Mouse (Mus musculus): Measurements from ENCODE around the gene Clk1. TPM values are rescaled to one million over a fixed set of nuclear protein-coding genes. Genes with fewer than 3 reads are reported as not detected.

The Clk1 gene
- polyA plus RNA-seq, 1 experiment from 2014 or later = 179 TPM

- ATAC-seq (ENCODE audit: insufficient read depth) = peak; percentile 66
These were observed 987 bp downstream of the Clk1 start for GRCm38 (mm10) chr1:58422879-58423278.

GRCm38 (mm10) chr1:58420961-58421360 lies 2.9 kb downstream of the Clk1 start:
- H3K9ac ChIP-seq = no peak overlapping the region
- ATAC-seq (ENCODE audit: insufficient read depth) (no peak), DNase-seq (no peak)
- peak overlapping the region; percentile 83; the same call in 1 of the 2 replicates for H3K4me2 ChIP-seq
- peaks cover 9% of the 10 kb centered on the region; the same call in 1 of the 2 replicates for H3K4me1 ChIP-seq (ENCODE audit: insufficient read depth)
- WGBS = 44% methylated on average over 7 of the region's 7 CpGs
- H3K4me3 ChIP-seq (ENCODE audit: low read depth, low read length) = peak overlapping the region; percentile 100; the same call in 1 of the 2 replicates
- H3K9me3 ChIP-seq (ENCODE audit: low read depth, low read length) = no peaks in the 10 kb centered on the region
- no peak for TF ChIP-seq CTCF (IDR thresholded peaks at IDR 0.05; ENCODE audit: low read depth)
- H3K27ac ChIP-seq (ENCODE audit: low read depth) = no peak overlapping the region
- no peaks in the 10 kb centered on the region for H3K27me3 ChIP-seq (ENCODE audit: insufficient read depth, low read length)
- peaks cover 55% of the 10 kb centered on the region for H3K36me3 ChIP-seq (ENCODE audit: insufficient read depth)

More at GRCm38 (mm10) chr1:58422879-58423278, 987 bp downstream of the Clk1 start:
- peak overlapping the region; percentile 100 for H3K27ac ChIP-seq (ENCODE audit: low read depth)
- H3K4me3 ChIP-seq (ENCODE audit: low read depth, low read length) = peak overlapping the region; percentile 100
- WGBS = 4% methylated on average over 13 of the region's 13 CpGs
- no peaks in the 10 kb centered on the region for H3K9me3 ChIP-seq (ENCODE audit: low read depth, low read length)
- H3K4me1 ChIP-seq (ENCODE audit: insufficient read depth) = peaks cover 9% of the 10 kb centered on the region; the same call in 1 of the 2 replicates
- peak overlapping the region; percentile 100 for H3K9ac ChIP-seq
- no peak for TF ChIP-seq CTCF (IDR thresholded peaks at IDR 0.05; ENCODE audit: low read depth)
- DNase-seq = peak; percentile 87
- peak overlapping the region; percentile 83 for H3K4me2 ChIP-seq
- no peaks in the 10 kb centered on the region for H3K27me3 ChIP-seq (ENCODE audit: insufficient read depth, low read length)
- H3K36me3 ChIP-seq (ENCODE audit: insufficient read depth) = peaks cover 37% of the 10 kb centered on the region

GRCm38 (mm10) chr1:58420032-58420431 lies 3.8 kb downstream of the Clk1 start:
- H3K9me3 ChIP-seq (ENCODE audit: low read depth, low read length) = no peaks in the 10 kb centered on the region
- H3K4me3 ChIP-seq (ENCODE audit: low read depth, low read length) = no peak overlapping the region
- 78% methylated on average over 10 of the region's 10 CpGs for WGBS
- H3K27me3 ChIP-seq (ENCODE audit: insufficient read depth, low read length) = no peaks in the 10 kb centered on the region
- H3K36me3 ChIP-seq (ENCODE audit: insufficient read depth) = peaks cover 64% of the 10 kb centered on the region
- H3K4me2 ChIP-seq = no peak overlapping the region
- no peak overlapping the region for H3K27ac ChIP-seq (ENCODE audit: low read depth)
- H3K9ac ChIP-seq = no peak overlapping the region
- no peak for TF ChIP-seq CTCF (IDR thresholded peaks at IDR 0.05; ENCODE audit: low read depth)
- DNase-seq (no peak), ATAC-seq (ENCODE audit: insufficient read depth) (no peak)
- H3K4me1 ChIP-seq (ENCODE audit: insufficient read depth) = peaks cover 9% of the 10 kb centered on the region; the same call in 1 of the 2 replicates

- peaks cover 91% of the 10 kb centered on the region for H3K36me3 ChIP-seq (ENCODE audit: insufficient read depth)
- DNase-seq (no peak), ATAC-seq (ENCODE audit: insufficient read depth) (no peak)
These were observed 7.8 kb downstream of the Clk1 start for GRCm38 (mm10) chr1:58416048-58416447.

GRCm38 (mm10) chr1:58415442-58415841 lies 8.4 kb downstream of the Clk1 start:
- H3K27me3 ChIP-seq (ENCODE audit: insufficient read depth, low read length) = no peaks in the 10 kb centered on the region
- ATAC-seq (ENCODE audit: insufficient read depth) (no peak), DNase-seq (peak; percentile 32)
- no peaks in the 10 kb centered on the region for H3K9me3 ChIP-seq (ENCODE audit: low read depth, low read length)
- no peak overlapping the region for H3K4me2 ChIP-seq
- 26% methylated on average over 1 of the region's 1 CpGs for WGBS
- peaks cover 94% of the 10 kb centered on the region for H3K36me3 ChIP-seq (ENCODE audit: insufficient read depth)
- H3K4me1 ChIP-seq (ENCODE audit: insufficient read depth) = no peaks in the 10 kb centered on the region
- H3K9ac ChIP-seq = no peak overlapping the region
- H3K27ac ChIP-seq (ENCODE audit: low read depth) = no peak overlapping the region
- TF ChIP-seq CTCF (IDR thresholded peaks at IDR 0.05; ENCODE audit: low read depth) = no peak
- H3K4me3 ChIP-seq (ENCODE audit: low read depth, low read length) = no peak overlapping the region

More at GRCm38 (mm10) chr1:58416048-58416447, 7.8 kb downstream of the Clk1 start:
- Histone ChIP-seq H3K9ac (no peak overlapping the region), H3K4me2 (no peak overlapping the region), H3K9me3 (ENCODE audit: low read depth, low read length) (no peaks in the 10 kb centered on the region), H3K4me3 (ENCODE audit: low read depth, low read length) (no peak overlapping the region), H3K4me1 (ENCODE audit: insufficient read depth) (0 out of 2 replicates have a peak, but pooled peaks cover under 1% of the 10 kb centered on the region), H3K27me3 (ENCODE audit: insufficient read depth, low read length) (no peaks in the 10 kb centered on the region), H3K27ac (ENCODE audit: low read depth) (no peak overlapping the region)
- WGBS = 82% methylated on average over 2 of the region's 2 CpGs
- no peak for TF ChIP-seq CTCF (IDR thresholded peaks at IDR 0.05; ENCODE audit: low read depth)

- Histone ChIP-seq H3K36me3 (ENCODE audit: insufficient read depth) (peaks cover 82% of the 10 kb centered on the region), H3K27ac (ENCODE audit: low read depth) (no peak overlapping the region), H3K4me3 (ENCODE audit: low read depth, low read length) (no peak overlapping the region), H3K9ac (no peak overlapping the region), H3K4me2 (no peak overlapping the region), H3K4me1 (ENCODE audit: insufficient read depth) (no peaks in the 10 kb centered on the region), H3K9me3 (ENCODE audit: low read depth, low read length) (no peaks in the 10 kb centered on the region), H3K27me3 (ENCODE audit: insufficient read depth, low read length) (no peaks in the 10 kb centered on the region)
- ATAC-seq (ENCODE audit: insufficient read depth) (no peak), DNase-seq (no peak)
- no peak for TF ChIP-seq CTCF (IDR thresholded peaks at IDR 0.05; ENCODE audit: low read depth)
- 87% methylated on average over 7 of the region's 7 CpGs for WGBS
These were observed 13.1 kb downstream of the Clk1 start for GRCm38 (mm10) chr1:58410776-58411175.

- no peaks in the 10 kb centered on the region for H3K27me3 ChIP-seq (ENCODE audit: insufficient read depth, low read length)
- no peak overlapping the region for H3K27ac ChIP-seq (ENCODE audit: low read depth)
- H3K4me1 ChIP-seq (ENCODE audit: insufficient read depth) = no peaks in the 10 kb centered on the region
- H3K4me2 ChIP-seq = no peak overlapping the region
- H3K9ac ChIP-seq = no peak overlapping the region
- no peak for ATAC-seq (ENCODE audit: insufficient read depth)
- H3K4me3 ChIP-seq (ENCODE audit: low read depth, low read length) = no peak overlapping the region
- no peaks in the 10 kb centered on the region for H3K9me3 ChIP-seq (ENCODE audit: low read depth, low read length)
- no peak for DNase-seq
- TF ChIP-seq CTCF (IDR thresholded peaks at IDR 0.05; ENCODE audit: low read depth) = no peak
- peaks cover 80% of the 10 kb centered on the region for H3K36me3 ChIP-seq (ENCODE audit: insufficient read depth)
- 75% methylated on average over 3 of the region's 3 CpGs for WGBS
These were observed 13.7 kb downstream of the Clk1 start for GRCm38 (mm10) chr1:58410198-58410588.

All from lung, embryonic 14.5 days (tissue).